Mouse (Mus musculus): ENCODE results near the gene Ms4a1. TPM values are rescaled to one million over a fixed set of nuclear protein-coding genes. Genes with fewer than 3 reads are reported as not detected.

Gene Ms4a1
- total RNA-seq, 2 experiments from 2014 or later, result not detected

Other genes with a start within 250 kb of the Ms4a1 start
- not detected for gene Ms4a18, start 248.2 kb downstream of the Ms4a1 start, total RNA-seq (2021)
- gene Ms4a8a, start 185.1 kb downstream of the Ms4a1 start, total RNA-seq (2021), result under 1 TPM; 0.33 to 0.88 TPM
- not detected for gene 1700017D01Rik, start 135.4 kb downstream of the Ms4a1 start, total RNA-seq (2021)
- not detected for gene 1700025F22Rik, start 100.9 kb downstream of the Ms4a1 start, total RNA-seq (2021)
- gene Ms4a13, start 69.5 kb downstream of the Ms4a1 start, total RNA-seq (2021), result not detected
- not detected for gene Ms4a12, start 33.8 kb downstream of the Ms4a1 start, total RNA-seq (2021)
- gene Ms4a5, start 17.6 kb upstream of the Ms4a1 start, total RNA-seq (2021), result not detected
- under 1 TPM; 0.10 to 0.13 TPM for gene Ms4a14, start 48.2 kb upstream of the Ms4a1 start, total RNA-seq (2021)
- under 1 TPM; 0.31 to 0.46 TPM for gene Ms4a7, start 69.9 kb upstream of the Ms4a1 start, total RNA-seq (2021)
- gene Ms4a4a, start 109.3 kb upstream of the Ms4a1 start, total RNA-seq (2021), result 1 to 10 TPM; 1.9 to 3.7 TPM
- not detected for gene Ms4a4c, start 138.5 kb upstream of the Ms4a1 start, total RNA-seq (2021)
- gene Ms4a4b, start 177.3 kb upstream of the Ms4a1 start, total RNA-seq (2021), result under 1 TPM in 1 of 2 experiments, not detected in 1; 0.24 TPM
- 1 to 10 TPM; 1.9 to 2.8 TPM for gene Ms4a6c, start 203.1 kb upstream of the Ms4a1 start, total RNA-seq (2021)
- gene Gm8369, start 219.7 kb upstream of the Ms4a1 start, total RNA-seq (2021), result not detected

All from gastrocnemius, postnatal 25 days (tissue).